Mouse (Mus musculus) embryonic facial prominence, embryonic 14.5 days (tissue): ENCODE measurements at regions not wholly inside any gene's neighbourhood (a gene's known extent, or its start where the extent isn't known, plus 50 kb on each side); places are given as distances from the start of the nearest gene placed in this dataset.
"Not testable (repeated sequence)": the region's sequence is repeated elsewhere in the genome, so short reads cannot be mapped to it uniquely, and the experiment has no call there.

Source experiments
- ATAC-seq: fragments of 200-750 bp; cut with Nextera tagmentation; 2 replicates; pipeline ENCODE4 v1.8.0; 2017; ENCODE audit warnings: low read depth, moderate number of reproducible peaks, moderate TSS enrichment
- DNase-seq: peaks from one replicate; pipeline ENCODE4 v3.0.0-alpha.2; 2015; ENCODE audit warnings: low spot score
- H3K27ac ChIP-seq: fragments of 300-500 bp; sonication (generic); replicated peaks from 2 replicates; pipeline ENCODE4 v1.5.1; 2014; ENCODE audit warnings: low read depth, mild to moderate bottlenecking, low read length, moderate library complexity
- H3K27me3 ChIP-seq: fragments of 300-500 bp; sonication (generic); replicated peaks from 2 replicates; pipeline ENCODE4 v1.6.1; 2014; ENCODE audit warnings: low read length; ENCODE audit not compliant: control insufficient read depth, insufficient read depth
- H3K36me3 ChIP-seq: fragments of 300-500 bp; sonication (generic); 2 replicates; pipeline ENCODE4 v1.6.1; 2014; ENCODE audit warnings: low read length, mixed read lengths; ENCODE audit not compliant: control insufficient read depth, insufficient read depth
- H3K4me1 ChIP-seq: fragments of 300-500 bp; sonication (generic); 2 replicates; pipeline ENCODE4 v1.6.1; 2014; ENCODE audit warnings: antibody characterized with exemption, low read length; ENCODE audit not compliant: control insufficient read depth, insufficient read depth
- H3K4me2 ChIP-seq: fragments of 300-500 bp; sonication (generic); 2 replicates; pipeline ENCODE4 v1.6.1; 2014; ENCODE audit warnings: low read depth, mild to moderate bottlenecking, low read length, moderate library complexity, mixed read lengths
- H3K4me3 ChIP-seq: fragments of 300-500 bp; sonication (generic); 2 replicates; pipeline ENCODE4 v1.5.1; 2014; ENCODE audit warnings: low read depth, mild to moderate bottlenecking, low read length
- H3K9ac ChIP-seq: fragments of 300-500 bp; sonication (generic); 2 replicates; pipeline ENCODE4 v1.6.1; 2014; ENCODE audit warnings: low read depth, mild to moderate bottlenecking, low read length, moderate library complexity, mixed read lengths
- H3K9me3 ChIP-seq: fragments of 300-500 bp; sonication (generic); 2 replicates; pipeline ENCODE4 v1.6.1; 2016; ENCODE audit warnings: low read length; ENCODE audit not compliant: control insufficient read depth
- WGBS: fragments of 180-500 bp; shearing (Covaris S2); extraction: QIAGEN DNeasy Blood & Tissue Kit; methylation state at CpG from one replicate; pipeline ENCODE4 v1.1.7; 2014; 5-methylcytosine and 5-hydroxymethylcytosine counted together

GRCm38 (mm10) chr6:60657117-60657911 lies 172.3 kb downstream of the Snca start:
- 37% methylated on average over 2 of the region's 2 CpGs for WGBS
- Histone ChIP-seq H3K4me2 (no peak overlapping the region), H3K9me3 (no peaks in the 10 kb centered on the region), H3K4me1 (no peaks in the 10 kb centered on the region), H3K4me3 (no peak overlapping the region), H3K27ac (no peak overlapping the region), H3K36me3 (no peaks in the 10 kb centered on the region), H3K9ac (no peak overlapping the region), H3K27me3 (no peaks in the 10 kb centered on the region)
- ATAC-seq (no peak), DNase-seq (peak; percentile 8)

GRCm38 (mm10) chr6:60646983-60647617 lies 182.6 kb downstream of the Snca start:
- not testable (repeated sequence) for H3K9ac ChIP-seq, H3K27me3 ChIP-seq, H3K4me3 ChIP-seq, ATAC-seq, H3K4me1 ChIP-seq, H3K9me3 ChIP-seq, H3K27ac ChIP-seq, H3K4me2 ChIP-seq, H3K36me3 ChIP-seq, DNase-seq
- 56% methylated on average over 2 of the region's 2 CpGs for WGBS

- H3K4me3 ChIP-seq = no peak overlapping the region
- DNase-seq (no peak), ATAC-seq (no peak)
- H3K9ac ChIP-seq = no peak overlapping the region
- H3K27ac ChIP-seq = no peak overlapping the region
- no peaks in the 10 kb centered on the region for H3K36me3 ChIP-seq
- H3K4me1 ChIP-seq = no peaks in the 10 kb centered on the region
- no peaks in the 10 kb centered on the region for H3K27me3 ChIP-seq
- 62% methylated on average over 2 of the region's 2 CpGs for whole genome bisulfite sequencing
- no peaks in the 10 kb centered on the region for H3K9me3 ChIP-seq
- no peak overlapping the region for H3K4me2 ChIP-seq
Measured at GRCm38 (mm10) chr6:60642251-60642650, 187.4 kb downstream of the Snca start.

- no peak overlapping the region for H3K27ac ChIP-seq
- DNase-seq = no peak
- no peak for ATAC-seq
Measured at GRCm38 (mm10) chr6:60616313-60616712, 213.3 kb downstream of the Snca start.

GRCm38 (mm10) chr6:60600201-60600600 lies 229.5 kb downstream of the Snca start:
- no peak overlapping the region for H3K27ac ChIP-seq
- H3K9me3 ChIP-seq = no peaks in the 10 kb centered on the region
- ATAC-seq (no peak), DNase-seq (no peak)
- H3K4me1 ChIP-seq = no peaks in the 10 kb centered on the region
- no peaks in the 10 kb centered on the region for H3K36me3 ChIP-seq
- no peaks in the 10 kb centered on the region for H3K27me3 ChIP-seq
- no peak overlapping the region for H3K4me2 ChIP-seq
- no peak overlapping the region for H3K4me3 ChIP-seq
- H3K9ac ChIP-seq = no peak overlapping the region

More at GRCm38 (mm10) chr6:60616313-60616712, 213.3 kb downstream of the Snca start:
- Histone ChIP-seq H3K9ac (no peak overlapping the region), H3K4me1 (no peaks in the 10 kb centered on the region), H3K4me2 (no peak overlapping the region), H3K9me3 (no peaks in the 10 kb centered on the region), H3K4me3 (no peak overlapping the region), H3K27me3 (no peaks in the 10 kb centered on the region), H3K36me3 (no peaks in the 10 kb centered on the region)

- DNase-seq (peak; percentile 7), ATAC-seq (no peak)
- H3K4me3 ChIP-seq = no peak overlapping the region
- H3K4me2 ChIP-seq = no peak overlapping the region
- no peak overlapping the region for H3K9ac ChIP-seq
- 65% methylated on average over 1 of the region's 1 CpGs for WGBS
- H3K36me3 ChIP-seq = no peaks in the 10 kb centered on the region
- no peaks in the 10 kb centered on the region for H3K9me3 ChIP-seq
- H3K27me3 ChIP-seq = no peaks in the 10 kb centered on the region
- no peaks in the 10 kb centered on the region for H3K4me1 ChIP-seq
- no peak overlapping the region for H3K27ac ChIP-seq
Measured at GRCm38 (mm10) chr6:60564261-60564660, 265.4 kb downstream of the Snca start.

GRCm38 (mm10) chr6:60555590-60556235 lies 273.9 kb downstream of the Snca start:
- Histone ChIP-seq H3K4me3 (no peak overlapping the region), H3K4me2 (peak overlapping the region; percentile 37), H3K27ac (no peak overlapping the region), H3K4me1 (no peaks in the 10 kb centered on the region), H3K27me3 (no peaks in the 10 kb centered on the region), H3K36me3 (no peaks in the 10 kb centered on the region), H3K9me3 (peaks cover 13% of the 10 kb centered on the region; the same call in 1 of the 2 replicates), H3K9ac (no peak overlapping the region)
- DNase-seq = peak; percentile 56
- ATAC-seq = 0 out of 2 replicates have a peak, but pooled peaks have one; percentile 18
- WGBS = 38% methylated on average over 9 of the region's 9 CpGs
